Mouse (Mus musculus): Measurements from ENCODE around the gene Mettl27.

GRCm38 (mm10) chr5:134896965-134897364, 35.2 kb upstream of the Mettl27 start:
- TF ChIP-seq POLR2A (IDR thresholded peaks at IDR 0.05; ENCODE audit: borderline replicate concordance, extremely low read depth, insufficient read depth, insufficient read length, poor library complexity, severe bottlenecking), result no peak
- no peak for TF ChIP-seq CTCF (IDR thresholded peaks at IDR 0.05; ENCODE audit: borderline replicate concordance, extremely low read depth, insufficient read depth, insufficient read length)

Data from brain, embryonic 14.5 days (tissue).